Mouse (Mus musculus): ENCODE measurements around the gene Rps19bp1. TPM values are rescaled to one million over a fixed set of nuclear protein-coding genes. Genes with fewer than 3 reads are reported as not detected.
A peak's percentile ranks its signal among the peaks of the same experiment; 100 is the strongest.

Gene Rps19bp1
- polyA plus RNA-seq, 1 experiment = 42.3 TPM

GRCm38 (mm10) chr15:80250586-80250985 lies 13.5 kb downstream of the Rps19bp1 start:
- H3K4me1 ChIP-seq (ENCODE audit: control insufficient read depth, insufficient read depth, low read length) = no peaks in the 10 kb centered on the region
- TF ChIP-seq CTCF (IDR thresholded peaks at IDR 0.05; ENCODE audit: extremely low read depth, insufficient read depth, low read length) (no peak), POLR2A (IDR thresholded peaks at IDR 0.05; ENCODE audit: extremely low read depth, insufficient read depth, low read length) (no peak)
- no peak overlapping the region for H3K27ac ChIP-seq (ENCODE audit: insufficient read depth, low read length)
- H3K4me3 ChIP-seq (ENCODE audit: insufficient read depth, low read length) = no peak overlapping the region

- TF ChIP-seq POLR2A (IDR thresholded peaks at IDR 0.05; ENCODE audit: extremely low read depth, insufficient read depth, low read length) (no peak), CTCF (IDR thresholded peaks at IDR 0.05; ENCODE audit: extremely low read depth, insufficient read depth, low read length) (no peak)
- H3K4me1 ChIP-seq (ENCODE audit: control insufficient read depth, insufficient read depth, low read length) = no peaks in the 10 kb centered on the region
- no peak overlapping the region for H3K27ac ChIP-seq (ENCODE audit: insufficient read depth, low read length)
- H3K4me3 ChIP-seq (ENCODE audit: insufficient read depth, low read length) = no peak overlapping the region
Measured at GRCm38 (mm10) chr15:80249672-80250071, 14.4 kb downstream of the Rps19bp1 start.

- no peaks in the 10 kb centered on the region for H3K4me1 ChIP-seq (ENCODE audit: control insufficient read depth, insufficient read depth, low read length)
- TF ChIP-seq POLR2A (IDR thresholded peaks at IDR 0.05; ENCODE audit: extremely low read depth, insufficient read depth, low read length) (no peak), CTCF (IDR thresholded peaks at IDR 0.05; ENCODE audit: extremely low read depth, insufficient read depth, low read length) (no peak)
- H3K27ac ChIP-seq (ENCODE audit: insufficient read depth, low read length) = no peak overlapping the region
- no peak overlapping the region for H3K4me3 ChIP-seq (ENCODE audit: insufficient read depth, low read length)
Measured at GRCm38 (mm10) chr15:80248596-80248995, 15.5 kb downstream of the Rps19bp1 start.

GRCm38 (mm10) chr15:80248135-80248534 lies 16.0 kb downstream of the Rps19bp1 start:
- Histone ChIP-seq H3K4me3 (ENCODE audit: insufficient read depth, low read length) (no peak overlapping the region), H3K4me1 (ENCODE audit: control insufficient read depth, insufficient read depth, low read length) (no peaks in the 10 kb centered on the region), H3K27ac (ENCODE audit: insufficient read depth, low read length) (no peak overlapping the region)
- TF ChIP-seq CTCF (IDR thresholded peaks at IDR 0.05; ENCODE audit: extremely low read depth, insufficient read depth, low read length) (no peak), POLR2A (IDR thresholded peaks at IDR 0.05; ENCODE audit: extremely low read depth, insufficient read depth, low read length) (no peak)

GRCm38 (mm10) chr15:80235535-80235934 lies 28.6 kb downstream of the Rps19bp1 start, which contains the start of gene AC140267.1:
AC140267.1 (plus strand) TSS chr15:80235835.
- TF ChIP-seq POLR2A (IDR thresholded peaks at IDR 0.05; ENCODE audit: extremely low read depth, insufficient read depth, low read length) (no peak), CTCF (IDR thresholded peaks at IDR 0.05; ENCODE audit: extremely low read depth, insufficient read depth, low read length) (no peak)
- no peak within 1 kb of the TSS for H3K27ac ChIP-seq (ENCODE audit: insufficient read depth, low read length)
- H3K4me3 ChIP-seq (ENCODE audit: insufficient read depth, low read length) = peak within 1 kb of the TSS; percentile 87; the same call in 1 of the 2 replicates
- H3K4me1 ChIP-seq (ENCODE audit: control insufficient read depth, insufficient read depth, low read length) = no peaks in the 10 kb centered on the region; the same call in 1 of the 2 replicates

- Histone ChIP-seq H3K4me3 (ENCODE audit: insufficient read depth, low read length) (peak within 1 kb of the TSS; percentile 87), H3K4me1 (ENCODE audit: control insufficient read depth, insufficient read depth, low read length) (no peaks in the 10 kb centered on the region; the same call in 1 of the 2 replicates), H3K27ac (ENCODE audit: insufficient read depth, low read length) (peak within 1 kb of the TSS; percentile 41; the same call in 1 of the 2 replicates)
- TF ChIP-seq CTCF (IDR thresholded peaks at IDR 0.05; ENCODE audit: extremely low read depth, insufficient read depth, low read length) (no peak), POLR2A (IDR thresholded peaks at IDR 0.05; ENCODE audit: extremely low read depth, insufficient read depth, low read length) (peak; percentile 94)
Measured at GRCm38 (mm10) chr15:80233733-80234509, 30.2 kb downstream of the Rps19bp1 start, which contains the start of gene Mief1. Mief1 (plus strand) TSS chr15:80234018.

GRCm38 (mm10) chr15:80233053-80233452 lies 31.1 kb downstream of the Rps19bp1 start:
- Histone ChIP-seq H3K4me1 (ENCODE audit: control insufficient read depth, insufficient read depth, low read length) (no peaks in the 10 kb centered on the region; the same call in 1 of the 2 replicates), H3K27ac (ENCODE audit: insufficient read depth, low read length) (no peak overlapping the region), H3K4me3 (ENCODE audit: insufficient read depth, low read length) (no peak overlapping the region; the same call in 1 of the 2 replicates)
- TF ChIP-seq CTCF (IDR thresholded peaks at IDR 0.05; ENCODE audit: extremely low read depth, insufficient read depth, low read length) = no peak
- TF ChIP-seq POLR2A (IDR thresholded peaks at IDR 0.05; ENCODE audit: extremely low read depth, insufficient read depth, low read length) = no peak

- Histone ChIP-seq H3K4me1 (ENCODE audit: control insufficient read depth, insufficient read depth, low read length) (no peaks in the 10 kb centered on the region; the same call in 1 of the 2 replicates), H3K27ac (ENCODE audit: insufficient read depth, low read length) (no peak overlapping the region), H3K4me3 (ENCODE audit: insufficient read depth, low read length) (no peak overlapping the region)
- TF ChIP-seq CTCF (IDR thresholded peaks at IDR 0.05; ENCODE audit: extremely low read depth, insufficient read depth, low read length) (no peak), POLR2A (IDR thresholded peaks at IDR 0.05; ENCODE audit: extremely low read depth, insufficient read depth, low read length) (no peak)
Measured at GRCm38 (mm10) chr15:80232331-80232730, 31.8 kb downstream of the Rps19bp1 start.

GRCm38 (mm10) chr15:80228071-80228800 lies 35.9 kb downstream of the Rps19bp1 start:
- Histone ChIP-seq H3K4me1 (ENCODE audit: control insufficient read depth, insufficient read depth, low read length) (no peaks in the 10 kb centered on the region), H3K27ac (ENCODE audit: insufficient read depth, low read length) (no peak overlapping the region), H3K4me3 (ENCODE audit: insufficient read depth, low read length) (no peak overlapping the region)
- TF ChIP-seq CTCF (IDR thresholded peaks at IDR 0.05; ENCODE audit: extremely low read depth, insufficient read depth, low read length) (no peak), POLR2A (IDR thresholded peaks at IDR 0.05; ENCODE audit: extremely low read depth, insufficient read depth, low read length) (no peak)

All from cortical plate, adult 2 months (tissue).